Mouse (Mus musculus) liver, adult 2 months (tissue): Measurements from ENCODE around the gene Zmiz1.

Source experiments
- CTCF ChIP-seq: fragments of 200-500 bp; IDR thresholded peaks from 2 replicates; pipeline ENCODE4 v1.5.1; 2011; ENCODE audit warnings: low read depth, low read length, control low read depth
- POLR2A ChIP-seq: fragments of 200-500 bp; IDR thresholded peaks from 2 replicates; pipeline ENCODE4 v1.6.1; 2011; ENCODE audit warnings: low read length, control low read depth; ENCODE audit not compliant: insufficient read depth; ENCODE audit errors: extremely low read depth

- TF ChIP-seq CTCF: no peak
- no peak for TF ChIP-seq POLR2A
Observed at GRCm38 (mm10) chr14:25623698-25624097, 164.7 kb downstream of the Zmiz1 start.
